Mouse (Mus musculus) cerebellum, postnatal 25 days (tissue): ENCODE results near the gene Gpr162.
A peak's percentile ranks its signal among the peaks of the same experiment; 100 is the strongest.
"Not testable (repeated sequence)": the region's sequence is repeated elsewhere in the genome, so short reads cannot be mapped to it uniquely, and the experiment has no call there.

Experiments used
- DNase-seq, 2 experiments: peaks; one replicate each; pipeline ENCODE4 v3.0.0; 2021; ENCODE audit warnings: mixed read lengths in 2 of 2

The Gpr162 gene

GRCm38 (mm10) chr6:124863658-124864298 is at the start of gene Gpr162:
Gene Gpr162 (minus strand): TSS chr6:124863983.
- peak; percentile 82 to 86 for DNase-seq

GRCm38 (mm10) chr6:124913214-124913613 is 49.4 kb upstream of the Gpr162 start:
- DNase-seq, result peak in 1 of 2 experiments; percentile 19

- DNase-seq, result peak in 1 of 2 experiments; percentile 7
Observed at GRCm38 (mm10) chr6:124911533-124912218, 47.9 kb upstream of the Gpr162 start, which contains the start of gene Lag3. Gene Lag3 (minus strand): TSS chr6:124911705.

GRCm38 (mm10) chr6:124910032-124910431 is 46.2 kb upstream of the Gpr162 start:
- peak; percentile 44 to 57 for DNase-seq

GRCm38 (mm10) chr6:124907767-124908166 is 44.0 kb upstream of the Gpr162 start:
- DNase-seq, result no peak

- DNase-seq, result peak; percentile 37 to 60
Observed at GRCm38 (mm10) chr6:124904991-124905860, 41.4 kb upstream of the Gpr162 start.

- peak; percentile 78 to 82 for DNase-seq
Observed at GRCm38 (mm10) chr6:124904161-124904981, 40.6 kb upstream of the Gpr162 start.

- DNase-seq, result peak; percentile 99
Observed at GRCm38 (mm10) chr6:124903580-124904151, 39.9 kb upstream of the Gpr162 start.

- no peak for DNase-seq
Observed at GRCm38 (mm10) chr6:124901851-124902250, 38.1 kb upstream of the Gpr162 start.

- DNase-seq, result peak in 1 of 2 experiments; percentile 49
Observed at GRCm38 (mm10) chr6:124900801-124901480, 37.2 kb upstream of the Gpr162 start.

- peak; percentile 45 to 49 for DNase-seq
Observed at GRCm38 (mm10) chr6:124900056-124900800, 36.4 kb upstream of the Gpr162 start.

GRCm38 (mm10) chr6:124898359-124898758 is 34.6 kb upstream of the Gpr162 start:
- DNase-seq, result no peak

GRCm38 (mm10) chr6:124894113-124894512 is 30.3 kb upstream of the Gpr162 start:
- DNase-seq, result not testable (repeated sequence)

GRCm38 (mm10) chr6:124890997-124891396 is 27.2 kb upstream of the Gpr162 start:
- DNase-seq, result no peak

GRCm38 (mm10) chr6:124888555-124889125 is 24.9 kb upstream of the Gpr162 start:
- no peak for DNase-seq

GRCm38 (mm10) chr6:124887986-124888385 is 24.2 kb upstream of the Gpr162 start, which contains the start of gene Cd4:
Gene Cd4 (minus strand): TSS chr6:124888221.
- DNase-seq, result no peak

- no peak for DNase-seq
Observed at GRCm38 (mm10) chr6:124885956-124886381, 22.2 kb upstream of the Gpr162 start.

- peak; percentile 92 to 93 for DNase-seq
Observed at GRCm38 (mm10) chr6:124884714-124885500, 21.1 kb upstream of the Gpr162 start.

GRCm38 (mm10) chr6:124883351-124883750 is 19.6 kb upstream of the Gpr162 start:
- DNase-seq, result no peak
